Mouse (Mus musculus): Measurements from ENCODE around the gene Aqp2. TPM values are rescaled to one million over a fixed set of nuclear protein-coding genes. Genes with fewer than 3 reads are reported as not detected.

The Aqp2 gene
- polyA plus RNA-seq (2016; fragmentation: Nextera tagmentation; extraction: Ambion mirVana): not detected in 2 replicates

DNA sequence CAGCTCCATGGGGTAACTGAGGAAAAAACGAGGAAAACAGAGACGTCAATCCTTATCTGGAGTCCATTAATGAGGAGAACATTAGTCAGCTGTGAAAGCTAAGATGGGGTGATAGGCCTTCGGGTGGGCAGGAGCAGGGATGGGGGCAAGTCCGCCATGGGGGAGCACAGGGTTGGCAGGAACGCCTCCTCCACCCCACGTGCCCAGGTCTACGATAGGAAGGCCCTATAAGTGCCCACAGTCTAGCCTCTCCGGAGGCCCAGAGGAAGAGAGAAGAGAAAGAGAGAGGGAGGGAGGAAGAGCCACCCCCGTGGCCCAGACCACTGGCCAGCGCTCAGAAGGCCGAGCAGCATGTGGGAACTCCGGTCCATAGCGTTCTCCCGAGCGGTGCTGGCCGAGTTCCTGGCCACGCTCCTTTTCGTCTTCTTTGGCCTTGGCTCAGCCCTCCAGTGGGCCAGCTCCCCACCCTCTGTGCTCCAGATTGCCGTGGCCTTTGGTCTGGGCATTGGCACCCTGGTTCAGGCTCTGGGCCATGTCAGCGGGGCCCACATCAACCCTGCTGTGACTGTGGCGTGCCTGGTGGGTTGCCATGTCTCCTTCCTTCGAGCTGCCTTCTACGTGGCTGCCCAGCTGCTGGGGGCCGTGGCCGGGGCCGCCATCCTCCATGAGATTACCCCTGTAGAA, at the start of gene Aqp2:
TSS of gene Aqp2 (plus strand) at position 254 of the 684 bp plus-strand sequence.
- no peak for ATAC-seq (ENCODE audit: low FRiP score)
- Histone ChIP-seq H3K27ac (no peak within 1 kb of the TSS), H3K36me3 (no peaks in the 10 kb centered on the region), H3K9me3 (replicated peaks) (no peaks in the 10 kb centered on the region), H3K4me3 (no peak within 1 kb of the TSS), H3K4me2 (replicated peaks) (no peak within 1 kb of the TSS), H3K27me3 (peaks cover 42% of the 10 kb centered on the region), H3K9ac (no peak within 1 kb of the TSS), H3K4me1 (peaks cover 7% of the 10 kb centered on the region)
- 80% methylated on average over 26 of the region's 26 CpGs for WGBS

- no peaks in the 10 kb centered on the region for H3K9me3 ChIP-seq (replicated peaks)
- no peaks in the 10 kb centered on the region for H3K36me3 ChIP-seq
- H3K9ac ChIP-seq: no peak overlapping the region
- H3K27ac ChIP-seq: no peak overlapping the region
- H3K4me3 ChIP-seq: no peak overlapping the region
- WGBS: 49% methylated on average over 6 of the region's 6 CpGs
- peaks cover 23% of the 10 kb centered on the region for H3K4me1 ChIP-seq
- no peak overlapping the region for H3K4me2 ChIP-seq (replicated peaks)
- peaks cover 25% of the 10 kb centered on the region; the same call in 1 of the 2 replicates for H3K27me3 ChIP-seq
- ATAC-seq (ENCODE audit: low FRiP score): no peak
These were observed 47.7 kb upstream of the Aqp2 start for GRCm38 (mm10) chr15:99531146-99531545.

- WGBS: 67% methylated on average over 3 of the region's 3 CpGs
- Histone ChIP-seq H3K36me3 (no peaks in the 10 kb centered on the region), H3K27ac (no peak overlapping the region), H3K9me3 (replicated peaks) (no peaks in the 10 kb centered on the region), H3K9ac (no peak overlapping the region), H3K4me3 (no peak overlapping the region), H3K4me1 (peaks cover 22% of the 10 kb centered on the region), H3K4me2 (replicated peaks) (no peak overlapping the region), H3K27me3 (peaks cover 20% of the 10 kb centered on the region; the same call in 1 of the 2 replicates)
- ATAC-seq (ENCODE audit: low FRiP score): no peak
These were observed 46.8 kb upstream of the Aqp2 start for GRCm38 (mm10) chr15:99532023-99532422.

DNA sequence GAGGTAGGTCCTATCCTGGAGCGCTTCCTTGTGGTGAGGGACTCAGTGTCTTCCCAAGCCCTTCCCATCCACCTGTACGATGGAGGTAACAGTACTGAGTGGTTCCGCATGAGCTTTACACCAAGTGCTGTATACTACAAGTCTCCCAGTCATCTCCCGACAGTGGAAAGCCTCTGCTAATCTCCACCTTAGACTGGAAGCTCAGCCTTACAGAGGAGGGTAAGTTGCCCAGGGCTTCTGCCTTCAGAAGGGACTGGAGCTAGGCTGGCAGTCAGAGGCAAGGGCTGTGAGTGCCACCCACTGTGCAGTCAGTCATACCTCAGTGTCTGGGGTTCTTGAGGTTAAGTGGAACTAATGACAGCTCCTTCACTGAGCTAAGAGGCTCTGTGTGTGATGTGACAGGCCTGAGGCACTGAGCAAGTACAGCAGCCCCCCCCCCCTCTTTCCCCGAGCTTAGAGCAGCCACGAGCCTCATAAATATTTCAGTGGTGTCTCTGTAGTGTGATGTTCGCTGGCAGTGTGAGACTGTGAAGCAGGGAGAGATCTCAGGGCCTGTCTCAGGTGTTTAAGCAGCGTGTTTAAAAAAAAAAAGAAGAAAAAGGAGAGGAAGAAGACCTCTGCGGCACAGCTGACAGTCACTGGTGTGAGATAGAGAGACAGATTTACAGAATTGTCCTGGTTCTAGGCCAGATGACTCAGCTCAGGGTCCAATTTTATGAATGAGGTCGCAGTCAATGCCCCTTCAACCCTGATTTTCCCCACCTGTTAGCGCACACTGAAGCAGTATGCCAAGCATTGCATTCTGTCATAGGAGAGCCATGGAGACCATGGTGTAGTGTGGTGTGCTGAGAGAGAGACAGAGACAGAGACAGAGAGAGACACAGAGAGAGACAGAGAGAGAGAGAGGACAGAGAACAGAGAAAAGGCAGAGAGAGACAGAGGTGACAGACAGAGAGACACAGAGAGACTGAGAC, 41.7 kb upstream of the Aqp2 start:
- H3K4me2 ChIP-seq (replicated peaks): no peak overlapping the region
- no peak overlapping the region for H3K9ac ChIP-seq
- peak; percentile 63; the same call in 1 of the 2 replicates for ATAC-seq (ENCODE audit: low FRiP score)
- H3K4me3 ChIP-seq: no peak overlapping the region
- 58% methylated on average over 11 of the region's 11 CpGs for WGBS
- no peaks in the 10 kb centered on the region for H3K36me3 ChIP-seq
- H3K27ac ChIP-seq: peak overlapping the region; percentile 6; the same call in 1 of the 2 replicates
- H3K27me3 ChIP-seq: no peaks in the 10 kb centered on the region
- H3K4me1 ChIP-seq: peaks cover 12% of the 10 kb centered on the region
- no peaks in the 10 kb centered on the region for H3K9me3 ChIP-seq (replicated peaks)

DNA sequence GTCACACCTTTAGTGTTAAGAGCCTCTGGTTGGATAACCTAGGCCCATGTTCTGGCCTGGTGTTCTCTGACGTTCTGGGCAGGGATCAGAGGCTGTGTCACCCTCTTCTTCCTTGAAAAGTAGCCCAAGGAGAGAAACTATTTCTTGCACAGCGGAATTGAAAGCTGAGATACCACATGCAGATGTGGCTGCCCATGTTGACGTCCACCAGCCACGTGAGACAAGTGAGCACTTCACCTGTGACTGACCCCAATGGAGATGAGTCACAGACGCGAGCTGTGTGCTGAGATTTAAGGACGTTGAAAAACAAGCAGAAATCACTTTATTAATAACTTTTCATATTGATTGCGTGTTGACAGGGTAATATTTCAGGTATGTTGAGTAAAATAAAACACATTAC, 39.0 kb upstream of the Aqp2 start:
- Histone ChIP-seq H3K27me3 (peaks cover 8% of the 10 kb centered on the region), H3K4me2 (replicated peaks) (no peak overlapping the region), H3K9me3 (replicated peaks) (no peaks in the 10 kb centered on the region), H3K4me1 (peaks cover 12% of the 10 kb centered on the region), H3K4me3 (no peak overlapping the region), H3K36me3 (no peaks in the 10 kb centered on the region), H3K27ac (no peak overlapping the region), H3K9ac (no peak overlapping the region)
- WGBS: 72% methylated on average over 8 of the region's 8 CpGs
- no peak for ATAC-seq (ENCODE audit: low FRiP score)

- Histone ChIP-seq H3K27me3 (peaks cover 8% of the 10 kb centered on the region), H3K4me1 (peaks cover 10% of the 10 kb centered on the region), H3K4me2 (replicated peaks) (no peak overlapping the region), H3K27ac (no peak overlapping the region), H3K9me3 (replicated peaks) (no peaks in the 10 kb centered on the region), H3K4me3 (no peak overlapping the region), H3K36me3 (no peaks in the 10 kb centered on the region), H3K9ac (no peak overlapping the region)
- WGBS: 73% methylated on average over 7 of the region's 7 CpGs
- no peak for ATAC-seq (ENCODE audit: low FRiP score)
These were observed 34.8 kb upstream of the Aqp2 start for GRCm38 (mm10) chr15:99544047-99544446.

GRCm38 (mm10) chr15:99546596-99546995, 32.3 kb upstream of the Aqp2 start:
- no peak overlapping the region for H3K4me3 ChIP-seq
- 58% methylated on average over 11 of the region's 11 CpGs for WGBS
- ATAC-seq (ENCODE audit: low FRiP score): no peak

DNA sequence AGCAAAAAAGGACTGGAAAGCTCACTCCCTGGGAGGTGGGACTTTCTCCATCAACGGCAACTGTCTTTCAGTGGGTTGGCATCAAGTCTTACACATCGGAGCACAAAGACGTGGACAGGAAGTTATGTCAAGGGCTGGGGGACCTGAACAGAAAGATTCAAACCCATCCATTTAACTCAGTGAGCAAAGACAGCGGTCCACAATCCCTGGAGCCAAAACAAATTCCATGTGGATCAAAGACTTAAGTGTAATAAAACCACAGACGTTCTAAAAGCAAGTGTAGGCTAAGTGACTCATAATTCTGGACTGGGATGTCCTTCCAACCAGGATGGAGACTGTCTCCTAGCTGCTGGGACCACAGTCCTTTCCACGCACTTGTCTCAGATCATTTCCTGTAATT, 31.1 kb upstream of the Aqp2 start:
- Histone ChIP-seq H3K4me2 (replicated peaks) (no peak overlapping the region), H3K4me3 (no peak overlapping the region), H3K9ac (no peak overlapping the region), H3K4me1 (peaks cover 10% of the 10 kb centered on the region), H3K27me3 (peaks cover 8% of the 10 kb centered on the region), H3K36me3 (no peaks in the 10 kb centered on the region), H3K27ac (no peak overlapping the region), H3K9me3 (replicated peaks) (no peaks in the 10 kb centered on the region)
- no peak for ATAC-seq (ENCODE audit: low FRiP score)
- 87% methylated on average over 6 of the region's 6 CpGs for WGBS

More at GRCm38 (mm10) chr15:99546596-99546995, 32.3 kb upstream of the Aqp2 start:
- H3K9ac ChIP-seq: no peak overlapping the region
- H3K27ac ChIP-seq: peak overlapping the region; percentile 13; the same call in 1 of the 2 replicates
- H3K36me3 ChIP-seq: no peaks in the 10 kb centered on the region
- H3K9me3 ChIP-seq (replicated peaks): no peaks in the 10 kb centered on the region
- peaks cover 10% of the 10 kb centered on the region for H3K4me1 ChIP-seq
- no peak overlapping the region for H3K4me2 ChIP-seq (replicated peaks)
- peaks cover 8% of the 10 kb centered on the region for H3K27me3 ChIP-seq

GRCm38 (mm10) chr15:99549901-99550300, 29.0 kb upstream of the Aqp2 start:
- 58% methylated on average over 2 of the region's 2 CpGs for WGBS

GRCm38 (mm10) chr15:99553767-99554166, 25.1 kb upstream of the Aqp2 start:
- Histone ChIP-seq H3K27ac (no peak overlapping the region), H3K4me2 (replicated peaks) (no peak overlapping the region), H3K9me3 (replicated peaks) (no peaks in the 10 kb centered on the region), H3K4me3 (no peak overlapping the region), H3K27me3 (no peaks in the 10 kb centered on the region), H3K4me1 (no peaks in the 10 kb centered on the region), H3K9ac (no peak overlapping the region), H3K36me3 (no peaks in the 10 kb centered on the region)
- 74% methylated on average over 6 of the region's 6 CpGs for WGBS
- ATAC-seq (ENCODE audit: low FRiP score): no peak

More at GRCm38 (mm10) chr15:99549901-99550300, 29.0 kb upstream of the Aqp2 start:
- H3K36me3 ChIP-seq: no peaks in the 10 kb centered on the region
- H3K27ac ChIP-seq: no peak overlapping the region
- H3K4me3 ChIP-seq: no peak overlapping the region
- no peaks in the 10 kb centered on the region for H3K9me3 ChIP-seq (replicated peaks)
- no peak overlapping the region for H3K9ac ChIP-seq
- H3K4me2 ChIP-seq (replicated peaks): no peak overlapping the region
- H3K27me3 ChIP-seq: no peaks in the 10 kb centered on the region
- H3K4me1 ChIP-seq: peaks cover 10% of the 10 kb centered on the region
- ATAC-seq (ENCODE audit: low FRiP score): no peak

GRCm38 (mm10) chr15:99558947-99559346, 19.9 kb upstream of the Aqp2 start:
- ATAC-seq (ENCODE audit: low FRiP score): no peak
- WGBS: 88% methylated on average over 1 of the region's 1 CpGs

GRCm38 (mm10) chr15:99560246-99560645, 18.6 kb upstream of the Aqp2 start:
- Histone ChIP-seq H3K4me2 (replicated peaks) (no peak overlapping the region), H3K9me3 (replicated peaks) (no peaks in the 10 kb centered on the region), H3K36me3 (no peaks in the 10 kb centered on the region), H3K9ac (no peak overlapping the region), H3K27ac (no peak overlapping the region), H3K4me3 (no peak overlapping the region), H3K4me1 (peaks cover 16% of the 10 kb centered on the region; the same call in 1 of the 2 replicates), H3K27me3 (0 out of 2 replicates have a peak, but pooled peaks cover 3% of the 10 kb centered on the region)
- WGBS: 85% methylated on average over 10 of the region's 10 CpGs
- no peak for ATAC-seq (ENCODE audit: low FRiP score)

More at GRCm38 (mm10) chr15:99558947-99559346, 19.9 kb upstream of the Aqp2 start:
- Histone ChIP-seq H3K27ac (no peak overlapping the region), H3K4me3 (no peak overlapping the region), H3K4me2 (replicated peaks) (no peak overlapping the region), H3K9me3 (replicated peaks) (no peaks in the 10 kb centered on the region), H3K4me1 (peaks cover 8% of the 10 kb centered on the region; the same call in 1 of the 2 replicates), H3K36me3 (no peaks in the 10 kb centered on the region), H3K27me3 (no peaks in the 10 kb centered on the region), H3K9ac (no peak overlapping the region)
